Mouse (Mus musculus) heart, postnatal 0 days (tissue): ENCODE measurements around the gene Cep131. TPM values are rescaled to one million over a fixed set of nuclear protein-coding genes. Genes with fewer than 3 reads are reported as not detected.

Experiments used
- ATAC-seq: fragments of 200-750 bp; cut with Nextera tagmentation; 2 replicates; pipeline ENCODE4 v1.8.0; 2017; ENCODE audit warnings: low read depth, moderate number of reproducible peaks, moderate library complexity; ENCODE audit not compliant: insufficient read depth
- DNase-seq: peaks from one replicate; pipeline ENCODE4 v3.0.0-alpha.2; 2016; ENCODE audit warnings: low spot score
- H3K27ac ChIP-seq: fragments of 300-500 bp; sonication (generic); 2 replicates; pipeline ENCODE4 v1.5.1; 2014; ENCODE audit warnings: low read depth, mild to moderate bottlenecking
- H3K27me3 ChIP-seq: fragments of 300-500 bp; sonication (generic); 2 replicates; pipeline ENCODE4 v1.6.1; 2014; ENCODE audit warnings: low read length, mixed read lengths; ENCODE audit not compliant: control insufficient read depth, insufficient read depth
- H3K36me3 ChIP-seq: fragments of 300-500 bp; sonication (generic); replicated peaks from 2 replicates; pipeline ENCODE4 v1.6.1; 2014; ENCODE audit warnings: low read length, mixed read lengths; ENCODE audit not compliant: control insufficient read depth, insufficient read depth
- H3K4me1 ChIP-seq: fragments of 300-500 bp; sonication (generic); 2 replicates; pipeline ENCODE4 v1.6.1; 2014; ENCODE audit warnings: antibody characterized with exemption; ENCODE audit not compliant: control insufficient read depth, insufficient read depth
- H3K4me2 ChIP-seq: fragments of 300-500 bp; sonication (generic); 2 replicates; pipeline ENCODE4 v1.6.1; 2014; ENCODE audit warnings: low read depth, mild to moderate bottlenecking, low read length, moderate library complexity
- H3K4me3 ChIP-seq: fragments of 300-500 bp; sonication (generic); 2 replicates; pipeline ENCODE4 v1.5.1; 2014; ENCODE audit warnings: low read depth, low read length
- H3K9ac ChIP-seq: fragments of 300-500 bp; sonication (generic); replicated peaks from 2 replicates; pipeline ENCODE4 v1.6.1; 2014; ENCODE audit warnings: low read depth, low read length, mixed read lengths
- H3K9me3 ChIP-seq: fragments of 300-500 bp; sonication (generic); replicated peaks from 2 replicates; pipeline ENCODE4 v1.6.1; 2016; ENCODE audit warnings: low read length; ENCODE audit not compliant: control insufficient read depth
- CTCF ChIP-seq: IDR thresholded peaks from 2 replicates; pipeline ENCODE4 v1.5.1; 2016; ENCODE audit warnings: antibody characterized with exemption, control low read depth, low read depth
- EP300 ChIP-seq: IDR thresholded peaks from 2 replicates; pipeline ENCODE4 v1.6.1; 2016; ENCODE audit warnings: antibody characterized with exemption, low read depth
- WGBS: fragments of 180-500 bp; shearing (Covaris S2); extraction: QIAGEN DNeasy Blood & Tissue Kit; methylation state at CpG from one replicate; pipeline ENCODE4 v1.1.7; 2014; 5-methylcytosine and 5-hydroxymethylcytosine counted together
- polyA plus RNA-seq: library from polyadenylated mRNA; unstranded; fragments of >200 nt; fragmentation: Nextera tagmentation; extraction: Ambion mirVana; gene quantifications from 2 replicates; pipeline ENCODE4 v1.2.1, GENCODE M21; 2015
- total RNA-seq: library from RNA; depleted of rRNA; stranded (reverse); fragments of >200 nt; gene quantifications from 2 replicates; pipeline ENCODE4 v1.2.3, GENCODE M21; 2014; ENCODE audit warnings: low replicate concordance

Gene Cep131
- total and polyA plus RNA-seq, 2 experiments from 2014 or later, result 3.8 to 6.8 TPM

GRCm38 (mm10) chr11:120126845-120127244, 40.2 kb upstream of the Cep131 start:
- H3K4me1 ChIP-seq, result no peaks in the 10 kb centered on the region
- H3K36me3 ChIP-seq, result peaks cover 66% of the 10 kb centered on the region

GRCm38 (mm10) chr11:120122126-120122525, 35.5 kb upstream of the Cep131 start:
- no peaks in the 10 kb centered on the region for H3K9me3 ChIP-seq
- H3K4me1 ChIP-seq, result no peaks in the 10 kb centered on the region
- ATAC-seq, result no peak
- H3K4me3 ChIP-seq, result no peak overlapping the region
- no peak overlapping the region for H3K9ac ChIP-seq
- no peaks in the 10 kb centered on the region for H3K27me3 ChIP-seq
- WGBS, result 83% methylated on average over 12 of the region's 12 CpGs
- peaks cover 44% of the 10 kb centered on the region for H3K36me3 ChIP-seq
- TF ChIP-seq CTCF (no peak), EP300 (no peak)
- no peak for DNase-seq
- no peak overlapping the region for H3K27ac ChIP-seq
- H3K4me2 ChIP-seq, result no peak overlapping the region

More at GRCm38 (mm10) chr11:120126845-120127244, 40.2 kb upstream of the Cep131 start:
- Histone ChIP-seq H3K9ac (no peak overlapping the region), H3K27ac (no peak overlapping the region), H3K9me3 (no peaks in the 10 kb centered on the region), H3K4me2 (no peak overlapping the region), H3K4me3 (no peak overlapping the region), H3K27me3 (no peaks in the 10 kb centered on the region)
- ATAC-seq (no peak), DNase-seq (no peak)
- whole genome bisulfite sequencing, result 88% methylated on average over 2 of the region's 2 CpGs
- TF ChIP-seq CTCF (no peak), EP300 (no peak)

GRCm38 (mm10) chr11:120120642-120121420, 34.2 kb upstream of the Cep131 start:
- peak; percentile 49 for DNase-seq
- H3K9ac ChIP-seq, result no peak overlapping the region
- TF ChIP-seq CTCF (peak; percentile 78), EP300 (no peak)
- H3K27me3 ChIP-seq, result no peaks in the 10 kb centered on the region
- no peaks in the 10 kb centered on the region for H3K4me1 ChIP-seq
- peaks cover 52% of the 10 kb centered on the region for H3K36me3 ChIP-seq
- no peak overlapping the region for H3K4me2 ChIP-seq
- H3K9me3 ChIP-seq, result no peaks in the 10 kb centered on the region
- no peak for ATAC-seq
- no peak overlapping the region for H3K4me3 ChIP-seq
- H3K27ac ChIP-seq, result no peak overlapping the region
- WGBS, result 79% methylated on average over 17 of the region's 17 CpGs

- no peak for TF ChIP-seq CTCF
These were observed 33.4 kb upstream of the Cep131 start for GRCm38 (mm10) chr11:120119936-120120541.

GRCm38 (mm10) chr11:120119108-120119507, 32.5 kb upstream of the Cep131 start:
- DNase-seq (no peak), ATAC-seq (no peak)
- no peaks in the 10 kb centered on the region for H3K4me1 ChIP-seq
- no peak for TF ChIP-seq EP300
- no peak for TF ChIP-seq CTCF
- no peaks in the 10 kb centered on the region for H3K27me3 ChIP-seq
- no peak overlapping the region for H3K9ac ChIP-seq
- peaks cover 57% of the 10 kb centered on the region for H3K36me3 ChIP-seq
- no peak overlapping the region for H3K4me2 ChIP-seq
- 93% methylated on average over 7 of the region's 7 CpGs for WGBS
- no peak overlapping the region for H3K27ac ChIP-seq
- no peaks in the 10 kb centered on the region for H3K9me3 ChIP-seq
- no peak overlapping the region for H3K4me3 ChIP-seq

More at GRCm38 (mm10) chr11:120119936-120120541, 33.4 kb upstream of the Cep131 start:
- 47% methylated on average over 10 of the region's 10 CpGs for WGBS
- H3K27ac ChIP-seq, result no peak overlapping the region
- DNase-seq, result no peak
- peaks cover 60% of the 10 kb centered on the region for H3K36me3 ChIP-seq
- ATAC-seq, result no peak
- H3K4me2 ChIP-seq, result no peak overlapping the region
- H3K4me3 ChIP-seq, result no peak overlapping the region
- no peak overlapping the region for H3K9ac ChIP-seq
- H3K9me3 ChIP-seq, result no peaks in the 10 kb centered on the region
- H3K27me3 ChIP-seq, result no peaks in the 10 kb centered on the region
- no peaks in the 10 kb centered on the region for H3K4me1 ChIP-seq
